Mouse (Mus musculus) midbrain, embryonic 12.5 days (tissue): ENCODE data around the gene Ifnl2. TPM values are rescaled to one million over a fixed set of nuclear protein-coding genes. Genes with fewer than 3 reads are reported as not detected.

Experiments used
- ATAC-seq: fragments of 200-750 bp; cut with Nextera tagmentation; 2 replicates; pipeline ENCODE4 v1.8.0; 2017; ENCODE audit warnings: low read depth, moderate TSS enrichment, moderate library complexity; ENCODE audit not compliant: low FRiP score
- H3K27ac ChIP-seq: fragments of 300-500 bp; sonication (generic); replicated peaks from 2 replicates; pipeline ENCODE4 v1.5.1; 2016; ENCODE audit warnings: mild to moderate bottlenecking
- H3K27me3 ChIP-seq: fragments of 300-500 bp; sonication (generic); 2 replicates; pipeline ENCODE4 v1.6.1; 2016; ENCODE audit warnings: mild to moderate bottlenecking
- H3K36me3 ChIP-seq: fragments of 300-500 bp; sonication (generic); 2 replicates; pipeline ENCODE4 v1.6.1; 2016
- H3K4me1 ChIP-seq: fragments of 300-500 bp; sonication (generic); 2 replicates; pipeline ENCODE4 v1.6.1; 2016
- H3K4me2 ChIP-seq: fragments of 300-500 bp; sonication (generic); replicated peaks from 2 replicates; pipeline ENCODE4 v1.6.1; 2016; ENCODE audit warnings: mild to moderate bottlenecking, moderate library complexity
- H3K4me3 ChIP-seq: fragments of 300-500 bp; sonication (generic); 2 replicates; pipeline ENCODE4 v1.5.1; 2016; ENCODE audit warnings: mild to moderate bottlenecking
- H3K9ac ChIP-seq: fragments of 300-500 bp; sonication (generic); replicated peaks from 2 replicates; pipeline ENCODE4 v1.6.1; 2016; ENCODE audit warnings: mild to moderate bottlenecking, moderate library complexity
- H3K9me3 ChIP-seq: fragments of 300-500 bp; sonication (generic); 2 replicates; pipeline ENCODE4 v1.6.1; 2016; ENCODE audit warnings: mild to moderate bottlenecking
- WGBS: fragments of 180-500 bp; shearing (Covaris S2); methylation state at CpG from one replicate; pipeline ENCODE4 v1.1.7; 2016; 5-methylcytosine and 5-hydroxymethylcytosine counted together
- polyA plus RNA-seq: library from polyadenylated mRNA; unstranded; fragments of >200 nt; fragmentation: Nextera tagmentation; extraction: Ambion mirVana; gene quantifications from 2 replicates; pipeline ENCODE4 v1.2.1, GENCODE M21; 2016

The Ifnl2 gene
- polyA plus RNA-seq, 1 experiment from 2014 or later, result not detected

GRCm38 (mm10) chr7:28488030-28488491, 22.2 kb downstream of the Ifnl2 start:
- ATAC-seq, result no peak
- Histone ChIP-seq H3K36me3 (no peaks in the 10 kb centered on the region), H3K4me2 (peak overlapping the region; percentile 31; the same call in 1 of the 2 replicates), H3K27me3 (peaks cover 49% of the 10 kb centered on the region), H3K27ac (no peak overlapping the region), H3K4me3 (peak overlapping the region; percentile 13; the same call in 1 of the 2 replicates), H3K9me3 (no peaks in the 10 kb centered on the region), H3K9ac (no peak overlapping the region), H3K4me1 (peaks cover 10% of the 10 kb centered on the region)
- 4% methylated on average over 16 of the region's 16 CpGs for WGBS

- peaks cover 34% of the 10 kb centered on the region for H3K27me3 ChIP-seq
- H3K9ac ChIP-seq, result no peak overlapping the region
- no peaks in the 10 kb centered on the region for H3K36me3 ChIP-seq
- no peaks in the 10 kb centered on the region for H3K9me3 ChIP-seq
- no peak overlapping the region for H3K27ac ChIP-seq
- no peak for ATAC-seq
- 48% methylated on average over 4 of the region's 4 CpGs for WGBS
- H3K4me1 ChIP-seq, result peaks cover 5% of the 10 kb centered on the region
- no peak overlapping the region for H3K4me3 ChIP-seq
- H3K4me2 ChIP-seq, result no peak overlapping the region
These were observed 26.1 kb downstream of the Ifnl2 start for GRCm38 (mm10) chr7:28484192-28484591.

- peaks cover 4% of the 10 kb centered on the region for H3K4me1 ChIP-seq
- H3K27ac ChIP-seq, result no peak overlapping the region
- H3K4me3 ChIP-seq, result no peak overlapping the region
- H3K36me3 ChIP-seq, result no peaks in the 10 kb centered on the region
- H3K4me2 ChIP-seq, result no peak overlapping the region
- H3K9me3 ChIP-seq, result no peaks in the 10 kb centered on the region
- no peak overlapping the region for H3K9ac ChIP-seq
- 90% methylated on average over 11 of the region's 11 CpGs for WGBS
- peaks cover 22% of the 10 kb centered on the region for H3K27me3 ChIP-seq
- no peak for ATAC-seq
These were observed 27.4 kb downstream of the Ifnl2 start for GRCm38 (mm10) chr7:28482854-28483253.

- Histone ChIP-seq H3K27me3 (peaks cover 7% of the 10 kb centered on the region), H3K9me3 (no peaks in the 10 kb centered on the region), H3K4me1 (peaks cover 3% of the 10 kb centered on the region; the same call in 1 of the 2 replicates), H3K4me2 (no peak overlapping the region), H3K27ac (no peak overlapping the region), H3K36me3 (no peaks in the 10 kb centered on the region), H3K9ac (no peak overlapping the region), H3K4me3 (no peak overlapping the region)
- 9% methylated on average over 7 of the region's 8 CpGs for WGBS
- no peak for ATAC-seq
These were observed 31.4 kb downstream of the Ifnl2 start for GRCm38 (mm10) chr7:28478854-28479253.

GRCm38 (mm10) chr7:28477363-28477762, 32.9 kb downstream of the Ifnl2 start:
- Histone ChIP-seq H3K4me1 (peaks cover 3% of the 10 kb centered on the region; the same call in 1 of the 2 replicates), H3K36me3 (no peaks in the 10 kb centered on the region), H3K27ac (no peak overlapping the region), H3K9me3 (no peaks in the 10 kb centered on the region), H3K4me2 (no peak overlapping the region), H3K27me3 (peaks cover 11% of the 10 kb centered on the region), H3K4me3 (no peak overlapping the region), H3K9ac (no peak overlapping the region)
- WGBS, result 79% methylated on average over 5 of the region's 5 CpGs
- ATAC-seq, result no peak

- H3K4me1 ChIP-seq, result peaks cover 3% of the 10 kb centered on the region; the same call in 1 of the 2 replicates
- no peaks in the 10 kb centered on the region for H3K36me3 ChIP-seq
- H3K4me2 ChIP-seq, result no peak overlapping the region
- WGBS, result 89% methylated on average over 6 of the region's 6 CpGs
- no peak overlapping the region for H3K27ac ChIP-seq
- no peak overlapping the region for H3K4me3 ChIP-seq
- H3K27me3 ChIP-seq, result peaks cover 6% of the 10 kb centered on the region
- no peaks in the 10 kb centered on the region for H3K9me3 ChIP-seq
- no peak for ATAC-seq
- H3K9ac ChIP-seq, result no peak overlapping the region
These were observed 34.1 kb downstream of the Ifnl2 start for GRCm38 (mm10) chr7:28476191-28476590.

GRCm38 (mm10) chr7:28467213-28467751, 43.0 kb downstream of the Ifnl2 start:
- H3K36me3 ChIP-seq, result peaks cover 13% of the 10 kb centered on the region
- peaks cover 42% of the 10 kb centered on the region for H3K27me3 ChIP-seq
- peaks cover 19% of the 10 kb centered on the region for H3K4me1 ChIP-seq
- H3K9ac ChIP-seq, result peak overlapping the region; percentile 54
- H3K9me3 ChIP-seq, result no peaks in the 10 kb centered on the region
- ATAC-seq, result peak; percentile 81
- 2% methylated on average over 63 of the region's 63 CpGs for WGBS
- no peak overlapping the region for H3K27ac ChIP-seq
- H3K4me2 ChIP-seq, result peak overlapping the region; percentile 62
- peak overlapping the region; percentile 44 for H3K4me3 ChIP-seq

GRCm38 (mm10) chr7:28466721-28467212, 43.5 kb downstream of the Ifnl2 start:
- Histone ChIP-seq H3K36me3 (peaks cover 18% of the 10 kb centered on the region), H3K4me1 (peaks cover 20% of the 10 kb centered on the region), H3K4me2 (peak overlapping the region; percentile 62), H3K27ac (no peak overlapping the region), H3K9ac (peak overlapping the region; percentile 54), H3K4me3 (peak overlapping the region; percentile 44), H3K27me3 (peaks cover 42% of the 10 kb centered on the region), H3K9me3 (no peaks in the 10 kb centered on the region)
- 13% methylated on average over 40 of the region's 40 CpGs for WGBS
- ATAC-seq, result peak; percentile 16; the same call in 1 of the 2 replicates

- no peak overlapping the region for H3K27ac ChIP-seq
- ATAC-seq, result 0 out of 2 replicates have a peak, but pooled peaks have one; percentile 10
- no peaks in the 10 kb centered on the region for H3K9me3 ChIP-seq
- H3K36me3 ChIP-seq, result peaks cover 37% of the 10 kb centered on the region
- peaks cover 42% of the 10 kb centered on the region for H3K27me3 ChIP-seq
- 74% methylated on average over 9 of the region's 10 CpGs for WGBS
- H3K4me1 ChIP-seq, result peaks cover 20% of the 10 kb centered on the region
- H3K4me2 ChIP-seq, result peak overlapping the region; percentile 19; the same call in 1 of the 2 replicates
- H3K9ac ChIP-seq, result no peak overlapping the region
- peak overlapping the region; percentile 14; the same call in 1 of the 2 replicates for H3K4me3 ChIP-seq
These were observed 45.6 kb downstream of the Ifnl2 start for GRCm38 (mm10) chr7:28464416-28465212.

GRCm38 (mm10) chr7:28462769-28463168, 47.5 kb downstream of the Ifnl2 start:
- H3K9ac ChIP-seq, result no peak overlapping the region
- ATAC-seq, result no peak
- no peaks in the 10 kb centered on the region for H3K9me3 ChIP-seq
- H3K36me3 ChIP-seq, result peaks cover 56% of the 10 kb centered on the region
- H3K4me2 ChIP-seq, result no peak overlapping the region
- H3K27ac ChIP-seq, result no peak overlapping the region
- H3K4me3 ChIP-seq, result no peak overlapping the region
- peaks cover 20% of the 10 kb centered on the region for H3K4me1 ChIP-seq
- peaks cover 31% of the 10 kb centered on the region for H3K27me3 ChIP-seq
- WGBS, result 96% methylated on average over 2 of the region's 2 CpGs

GRCm38 (mm10) chr7:28460361-28460760, 49.9 kb downstream of the Ifnl2 start:
- Histone ChIP-seq H3K9ac (no peak overlapping the region), H3K9me3 (no peaks in the 10 kb centered on the region), H3K4me2 (no peak overlapping the region), H3K4me3 (no peak overlapping the region), H3K4me1 (0 out of 2 replicates have a peak, but pooled peaks cover 7% of the 10 kb centered on the region), H3K36me3 (peaks cover 60% of the 10 kb centered on the region), H3K27me3 (peaks cover 7% of the 10 kb centered on the region; the same call in 1 of the 2 replicates), H3K27ac (no peak overlapping the region)
- WGBS, result 97% methylated on average over 4 of the region's 5 CpGs
- no peak for ATAC-seq
